Mouse (Mus musculus) c-Kit-positive CD71-positive TER-119-positive erythroid progenitor cells, embryonic 14.5 days (primary cell): ENCODE data around the gene Pkd1l2.

Experiments
- DNase-seq: peaks from one replicate; pipeline ENCODE4 v3.0.0-alpha.2; 2013; ENCODE audit warnings: low spot score

Gene Pkd1l2

GRCm38 (mm10) chr8:116969531-116969930, 112.7 kb downstream of the Pkd1l2 start:
- no peak for DNase-seq

GRCm38 (mm10) chr8:116954415-116954814, 127.8 kb downstream of the Pkd1l2 start:
- no peak for DNase-seq

GRCm38 (mm10) chr8:116952428-116952827, 129.8 kb downstream of the Pkd1l2 start:
- no peak for DNase-seq

GRCm38 (mm10) chr8:116951778-116952177, 130.5 kb downstream of the Pkd1l2 start:
- no peak for DNase-seq

GRCm38 (mm10) chr8:116951369-116951768, 130.9 kb downstream of the Pkd1l2 start:
- DNase-seq: no peak

- no peak for DNase-seq
Observed at GRCm38 (mm10) chr8:116947589-116947988, 134.7 kb downstream of the Pkd1l2 start.

GRCm38 (mm10) chr8:116946851-116947250, 135.4 kb downstream of the Pkd1l2 start:
- no peak for DNase-seq

GRCm38 (mm10) chr8:116946268-116946838, 135.9 kb downstream of the Pkd1l2 start:
- DNase-seq: no peak
